Mouse (Mus musculus) G1E-ER4 (cell line): ENCODE results near the gene Mrps21. TPM values are rescaled to one million over a fixed set of nuclear protein-coding genes. Genes with fewer than 3 reads are reported as not detected.

Source experiments
- GATA1 ChIP-seq: IDR thresholded peaks from one replicate; pipeline ENCODE4 v1.8.0; 2012; ENCODE audit warnings: low read length, inconsistent platforms
- polyA plus RNA-seq: library from polyadenylated mRNA; stranded (reverse); fragments of >175 nt; gene quantifications from 2 replicates; pipeline ENCODE4 v1.2.3, GENCODE M21; 2012

Mrps21 gene
- polyA plus RNA-seq: 23.8 and 280 TPM in 2 replicates

DNA sequence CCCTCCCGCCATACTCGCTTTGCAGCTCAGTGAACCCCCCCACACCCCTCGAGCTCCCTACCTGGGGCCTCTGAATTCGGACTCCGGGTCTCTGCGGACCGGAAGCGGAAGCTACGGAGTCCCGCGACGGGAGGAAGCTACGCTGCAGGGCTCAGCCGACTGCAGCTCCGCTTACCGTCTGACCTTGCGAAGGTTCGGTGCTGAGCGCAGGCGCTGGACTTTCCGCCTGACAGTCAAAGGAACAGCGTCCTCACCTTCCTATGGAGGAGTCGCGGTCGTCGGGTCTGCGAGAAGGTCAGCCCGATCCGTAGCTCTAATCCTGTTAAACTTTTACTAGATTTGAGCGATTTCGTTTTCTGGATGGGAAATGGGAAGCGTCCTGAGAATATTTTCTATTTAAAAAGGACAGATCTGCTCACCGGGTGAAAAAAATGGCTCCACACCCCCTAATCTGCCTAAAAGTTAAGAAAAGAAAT is at the start of gene Mrps21:
Mrps21 (minus strand) TSS at position 128 of the 476 bp plus-strand sequence.
- TF ChIP-seq GATA1: no peak

DNA sequence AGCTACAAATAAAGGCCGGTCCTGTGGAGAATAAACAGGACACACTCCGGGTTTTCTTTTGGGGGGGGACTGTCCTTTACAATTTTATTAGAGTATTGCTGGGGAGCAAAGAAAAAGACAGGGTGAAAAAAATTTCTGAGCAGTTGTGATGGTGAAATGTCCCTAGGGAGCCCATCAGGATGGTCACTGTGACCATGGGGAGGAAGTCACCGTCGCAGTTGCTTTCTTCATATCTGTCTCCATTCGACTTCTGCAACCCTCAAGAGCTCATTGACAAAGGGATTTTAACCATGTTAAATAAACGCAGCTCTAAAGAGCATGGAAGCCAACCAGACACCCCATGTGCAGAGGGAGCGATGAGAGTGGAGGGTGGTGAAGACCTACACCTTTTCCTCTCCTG is 45.4 kb upstream of the Mrps21 start:
- TF ChIP-seq GATA1: no peak

DNA sequence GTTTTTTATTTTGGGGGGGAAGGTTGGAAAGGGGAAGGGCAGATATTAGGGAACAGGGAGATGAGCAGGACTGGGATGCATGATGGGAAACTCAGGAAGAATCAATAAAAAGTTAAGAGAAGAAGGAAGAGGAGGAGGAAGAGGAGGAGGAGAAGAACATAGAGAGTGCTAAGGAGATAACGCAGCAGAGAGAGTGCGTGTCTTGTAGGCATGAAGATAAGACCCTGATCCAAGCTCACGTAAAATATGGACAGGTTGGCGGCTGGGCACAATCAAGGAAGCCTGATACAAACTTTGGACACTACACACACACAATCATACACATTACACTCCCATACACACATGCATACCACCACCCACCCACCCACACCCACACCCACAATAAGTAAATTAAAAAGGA is 43.4 kb upstream of the Mrps21 start:
- no peak for TF ChIP-seq GATA1

- TF ChIP-seq GATA1: no peak
Observed at GRCm38 (mm10) chr3:95907613-95908012, 36.3 kb upstream of the Mrps21 start.

GRCm38 (mm10) chr3:95906860-95907259 is 35.5 kb upstream of the Mrps21 start:
- no peak for TF ChIP-seq GATA1

- no peak for TF ChIP-seq GATA1
Observed at GRCm38 (mm10) chr3:95905940-95906492, 34.7 kb upstream of the Mrps21 start.

GRCm38 (mm10) chr3:95905146-95905939 is 34.0 kb upstream of the Mrps21 start:
- no peak for TF ChIP-seq GATA1

DNA sequence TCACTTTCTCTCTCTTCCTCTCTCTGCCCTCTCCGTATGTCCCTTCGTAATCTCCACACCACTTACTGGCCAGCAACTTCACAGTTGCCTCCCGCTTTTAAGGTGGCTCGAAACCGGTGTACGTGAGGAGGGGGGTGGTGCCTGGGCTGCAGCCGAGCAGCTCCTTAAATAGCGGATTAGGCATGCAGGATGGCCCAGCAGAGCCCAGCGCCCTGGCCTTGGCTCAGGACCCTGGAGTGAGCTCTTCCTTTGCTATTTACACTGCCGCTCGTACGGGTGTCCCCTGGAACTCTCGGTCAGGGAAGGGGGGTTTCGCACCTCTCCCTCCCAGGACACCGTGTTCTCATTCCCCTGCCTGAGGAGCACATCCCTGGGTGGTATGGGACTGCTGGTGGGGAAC is 33.2 kb upstream of the Mrps21 start, which contains the start of gene Car14:
Car14 (minus strand) TSS at position 124 of the 400 bp plus-strand sequence.
- TF ChIP-seq GATA1: no peak

GRCm38 (mm10) chr3:95903753-95904502 is 32.6 kb upstream of the Mrps21 start:
- no peak for TF ChIP-seq GATA1

DNA sequence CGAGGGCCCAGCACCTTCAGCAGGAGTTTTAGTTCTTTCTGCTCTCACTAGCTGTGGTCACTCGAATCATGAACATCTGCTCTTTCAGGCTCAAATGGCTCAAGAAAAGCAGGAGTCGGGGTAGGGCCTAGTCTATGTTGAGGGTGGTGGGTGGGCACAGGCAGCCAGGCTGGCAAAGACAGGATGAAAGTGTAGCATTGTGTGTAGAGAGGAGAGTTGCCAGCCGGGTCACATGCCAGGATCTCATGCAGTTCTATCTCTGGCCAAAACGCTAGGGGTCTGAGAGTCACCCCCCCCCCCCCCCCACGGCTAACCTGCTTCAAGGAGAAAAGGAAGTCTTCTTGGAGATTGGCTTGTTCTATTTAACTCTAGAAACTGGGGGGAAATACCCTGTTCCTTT is 31.3 kb upstream of the Mrps21 start:
- TF ChIP-seq GATA1: no peak

GRCm38 (mm10) chr3:95902373-95902625 is 31.0 kb upstream of the Mrps21 start:
- no peak for TF ChIP-seq GATA1

- TF ChIP-seq GATA1: no peak
Observed at GRCm38 (mm10) chr3:95901616-95902372, 30.5 kb upstream of the Mrps21 start.

GRCm38 (mm10) chr3:95899800-95900524 is 28.6 kb upstream of the Mrps21 start:
- no peak for TF ChIP-seq GATA1

DNA sequence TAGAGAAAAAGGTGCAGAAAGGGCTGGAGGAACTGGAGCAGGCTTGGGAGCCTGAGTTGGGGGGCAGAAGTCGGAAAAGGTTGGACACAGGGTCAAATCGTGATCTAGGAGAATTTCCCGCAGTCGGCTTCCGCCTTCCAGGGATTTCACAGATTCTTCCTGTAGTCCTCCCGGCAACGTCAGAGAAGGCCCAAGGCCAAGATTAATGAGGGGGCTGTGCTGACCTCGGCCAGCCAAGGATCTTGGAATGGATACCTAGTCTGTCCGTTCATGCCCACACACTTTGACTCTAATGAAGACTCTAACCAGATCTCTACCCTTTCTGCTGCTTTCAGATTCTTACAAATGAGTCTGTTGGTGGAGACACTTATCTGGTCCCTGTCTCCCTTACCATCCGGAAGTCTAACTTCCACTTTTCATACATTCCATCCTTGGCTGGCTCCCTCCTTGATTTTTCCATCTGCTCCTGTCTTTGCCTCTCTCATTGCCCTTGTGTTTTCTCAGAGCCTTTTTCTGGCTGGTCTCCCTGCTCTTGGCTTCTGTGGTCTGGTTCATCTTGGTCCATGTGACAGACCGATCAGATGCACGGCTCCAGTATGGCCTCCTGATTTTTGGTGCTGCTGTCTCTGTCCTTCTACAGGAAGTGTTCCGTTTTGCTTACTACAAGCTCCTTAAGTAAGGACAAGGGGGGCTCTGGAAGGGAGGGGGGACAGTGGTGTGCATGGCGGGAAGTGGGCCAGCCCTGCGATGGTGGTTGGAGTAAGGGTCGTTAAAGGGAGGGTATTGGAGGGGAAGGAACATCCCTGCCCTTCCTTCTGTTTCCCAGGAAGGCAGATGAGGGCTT is 23.2 kb upstream of the Mrps21 start:
- no peak for TF ChIP-seq GATA1
